Mouse (Mus musculus) small intestine, adult 2 months (tissue): ENCODE measurements around the gene Trim2.

Experiments used
- CTCF ChIP-seq: fragments of 200-500 bp; IDR thresholded peaks from 2 replicates; pipeline ENCODE4 v1.5.1; 2012; ENCODE audit warnings: low read depth, mild to moderate bottlenecking, control low read depth, inconsistent platforms, low read length, moderate library complexity, mixed read lengths; ENCODE audit not compliant: insufficient replicate concordance, insufficient read length; ENCODE audit errors: extremely low read depth
- POLR2A ChIP-seq: fragments of 200-500 bp; IDR thresholded peaks from 2 replicates; pipeline ENCODE4 v1.6.1; 2012; ENCODE audit warnings: low read depth, mild to moderate bottlenecking, control low read depth, inconsistent platforms, low read length, moderate library complexity

DNA sequence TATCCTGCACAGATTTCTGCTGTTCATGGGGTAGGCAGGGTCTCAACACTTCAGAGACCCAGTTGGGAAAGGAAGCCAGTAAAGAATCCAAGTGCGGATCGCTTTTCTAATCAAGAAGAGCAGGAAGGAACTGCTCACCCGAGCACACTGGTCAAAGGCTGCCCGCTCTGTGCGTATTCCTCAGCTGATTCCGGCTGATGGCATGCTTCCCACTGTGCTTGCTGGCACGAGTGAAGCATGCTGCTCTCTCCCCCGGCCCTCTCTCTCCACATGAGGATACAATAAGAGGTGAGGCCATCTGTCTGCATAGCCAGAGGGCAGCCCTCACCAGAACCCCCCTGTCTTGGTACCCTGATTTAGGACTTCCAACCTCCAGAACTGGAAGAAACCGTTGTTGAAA, 91.4 kb downstream of the Trim2 start:
- TF ChIP-seq CTCF, result no peak
- no peak for TF ChIP-seq POLR2A
